Mouse (Mus musculus) myocyte (in vitro differentiated cells): ENCODE data around the gene Gfra4. TPM values are rescaled to one million over a fixed set of nuclear protein-coding genes. Genes with fewer than 3 reads are reported as not detected.

ENCODE experiments used
- H3K27me3 ChIP-seq: one replicate; pipeline ENCODE4 v1.6.1; 2011; ENCODE audit not compliant: control insufficient read depth, insufficient read depth, insufficient read length
- H3K36me3 ChIP-seq: one replicate; pipeline ENCODE4 v1.6.1; 2011; ENCODE audit not compliant: control insufficient read depth, insufficient read depth
- H3K4me2 ChIP-seq: one replicate; pipeline ENCODE4 v1.6.1; 2011; ENCODE audit warnings: low read depth, control low read depth
- H3K4me3 ChIP-seq: one replicate; pipeline ENCODE4 v1.5.1; 2011; ENCODE audit warnings: mild to moderate bottlenecking, control low read depth, moderate library complexity
- H3K79me2 ChIP-seq: one replicate; pipeline ENCODE4 v1.6.1; 2011; ENCODE audit not compliant: control insufficient read depth, insufficient read depth
- H3ac ChIP-seq: one replicate; pipeline ENCODE4 v1.6.1; 2011; ENCODE audit not compliant: control insufficient read depth, insufficient read length
- CEBPB ChIP-seq: IDR thresholded peaks from 2 replicates; pipeline ENCODE4 v1.6.1; 2011; ENCODE audit warnings: mild to moderate bottlenecking, moderate library complexity; ENCODE audit not compliant: poor library complexity, insufficient read depth, severe bottlenecking
- E2F4 ChIP-seq: IDR thresholded peaks from one replicate; pipeline ENCODE4 v1.6.1; 2011; ENCODE audit warnings: mild to moderate bottlenecking, control low read depth, moderate library complexity; ENCODE audit not compliant: insufficient read depth
- MAX ChIP-seq: IDR thresholded peaks from one replicate; pipeline ENCODE4 v1.6.1; 2011; ENCODE audit warnings: low read depth, mild to moderate bottlenecking, control low read depth
- MYOD1 ChIP-seq, 3 experiments: IDR thresholded peaks; one replicate each; pipeline ENCODE4 v1.6.1; 2011; ENCODE audit warnings: control low read depth in 2 of 3, low read depth in 2 of 3, mild to moderate bottlenecking in 2 of 3, moderate library complexity in 1 of 3; ENCODE audit not compliant: insufficient read length in 2 of 3, control insufficient read depth in 1 of 3
- MYOG ChIP-seq, 3 experiments: IDR thresholded peaks; one replicate each; pipeline ENCODE4 v1.6.1; 2011; ENCODE audit warnings: control low read depth in 2 of 3, low read depth in 2 of 3, mild to moderate bottlenecking in 2 of 3; ENCODE audit not compliant: insufficient read length in 2 of 3, control insufficient read depth in 1 of 3, insufficient read depth in 1 of 3
- POLR2A ChIP-seq: IDR thresholded peaks from one replicate; pipeline ENCODE4 v1.6.1; 2011; ENCODE audit warnings: low read depth, mild to moderate bottlenecking, control low read depth, moderate library complexity; ENCODE audit not compliant: insufficient read length
- POLR2AphosphoS2 ChIP-seq: IDR thresholded peaks from one replicate; pipeline ENCODE4 v1.6.1; 2011; ENCODE audit warnings: low read depth, control low read depth; ENCODE audit not compliant: insufficient read length
- REST ChIP-seq: IDR thresholded peaks from one replicate; pipeline ENCODE4 v1.6.1; 2011; ENCODE audit warnings: mild to moderate bottlenecking, control low read depth, moderate library complexity; ENCODE audit not compliant: insufficient read depth, insufficient read length
- SRF ChIP-seq: IDR thresholded peaks from one replicate; pipeline ENCODE4 v1.6.1; 2011; ENCODE audit warnings: low read depth; ENCODE audit not compliant: control insufficient read depth, insufficient read length
- TCF12 ChIP-seq: IDR thresholded peaks from one replicate; pipeline ENCODE4 v1.6.1; 2011; ENCODE audit warnings: mild to moderate bottlenecking, control low read depth; ENCODE audit not compliant: poor library complexity, insufficient read depth, severe bottlenecking
- TCF3 ChIP-seq: IDR thresholded peaks from one replicate; pipeline ENCODE4 v1.6.1; 2011; ENCODE audit warnings: low read depth, control low read depth; ENCODE audit not compliant: insufficient read length
- USF1 ChIP-seq: IDR thresholded peaks from one replicate; pipeline ENCODE4 v1.6.1; 2011; ENCODE audit warnings: low read depth, mild to moderate bottlenecking, control low read depth, moderate library complexity
- polyA plus RNA-seq: library from polyadenylated mRNA; unstranded; fragments of >200 nt; fragmentation: generic; extraction: Trizol; gene quantifications from one replicate; pipeline ENCODE4 v1.2.1, GENCODE M21; 2012; ENCODE audit warnings: missing spikeins

The Gfra4 gene
- polyA plus RNA-seq, 1 experiment = 2.2 TPM

- H3K27me3 ChIP-seq = peaks cover 29% of the 10 kb centered on the region
- TF ChIP-seq MAX (no peak), MYOD1 (IDR thresholded peaks at IDR 0.05; ENCODE audit: control insufficient read depth in 1 of 3, insufficient read length in 2 of 3, low read depth in 2 of 3) (no peak), POLR2AphosphoS2 (no peak), POLR2A (no peak), SRF (no peak), MYOG (IDR thresholded peaks at IDR 0.05; ENCODE audit: control insufficient read depth in 1 of 3, insufficient read depth in 1 of 3, insufficient read length in 2 of 3, low read depth in 2 of 3) (no peak)
Observed at GRCm38 (mm10) chr2:131058672-131059071, 15.8 kb upstream of the Gfra4 start.

DNA sequence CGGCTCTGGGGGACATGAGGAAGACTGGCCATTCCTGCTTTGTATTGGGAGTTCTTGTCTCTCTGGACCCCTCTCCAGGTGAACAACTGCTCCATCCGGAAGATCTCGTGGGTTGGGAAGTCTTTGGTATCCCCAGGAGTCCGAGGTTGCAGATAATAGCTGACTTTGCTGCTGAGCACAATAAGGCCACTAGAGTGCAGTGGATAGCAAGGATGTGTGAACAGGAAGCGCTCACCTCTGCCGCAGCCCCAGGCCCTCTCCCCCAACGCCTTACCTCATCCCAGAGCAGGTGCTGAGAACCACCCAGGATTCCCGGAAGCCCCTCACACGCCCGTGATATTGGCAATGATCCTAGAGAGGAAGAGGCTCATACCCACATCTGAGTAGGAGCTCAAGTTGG, 13.3 kb upstream of the Gfra4 start:
- Histone ChIP-seq H3K4me3 (no peak overlapping the region), H3K27me3 (peaks cover 43% of the 10 kb centered on the region), H3K4me2 (peak overlapping the region; percentile 64), H3K79me2 (no peaks in the 10 kb centered on the region), H3K36me3 (no peaks in the 10 kb centered on the region), H3ac (no peak overlapping the region)
- no peak for TF ChIP-seq MYOD1 (IDR thresholded peaks at IDR 0.05; ENCODE audit: control insufficient read depth in 1 of 3, insufficient read length in 2 of 3, low read depth in 2 of 3)
- TF ChIP-seq E2F4 = no peak
- TF ChIP-seq USF1 = no peak
- no peak for TF ChIP-seq TCF12
- no peak for TF ChIP-seq SRF
- TF ChIP-seq POLR2A = no peak
- no peak for TF ChIP-seq MYOG (IDR thresholded peaks at IDR 0.05; ENCODE audit: control insufficient read depth in 1 of 3, insufficient read depth in 1 of 3, insufficient read length in 2 of 3, low read depth in 2 of 3)
- TF ChIP-seq TCF3 = no peak
- no peak for TF ChIP-seq CEBPB
- no peak for TF ChIP-seq REST
- TF ChIP-seq POLR2AphosphoS2 = no peak
- TF ChIP-seq MAX = no peak

More at GRCm38 (mm10) chr2:131058672-131059071, 15.8 kb upstream of the Gfra4 start:
- no peak overlapping the region for H3K4me2 ChIP-seq
- no peaks in the 10 kb centered on the region for H3K79me2 ChIP-seq
- no peak overlapping the region for H3ac ChIP-seq
- no peak overlapping the region for H3K4me3 ChIP-seq
- no peaks in the 10 kb centered on the region for H3K36me3 ChIP-seq

DNA sequence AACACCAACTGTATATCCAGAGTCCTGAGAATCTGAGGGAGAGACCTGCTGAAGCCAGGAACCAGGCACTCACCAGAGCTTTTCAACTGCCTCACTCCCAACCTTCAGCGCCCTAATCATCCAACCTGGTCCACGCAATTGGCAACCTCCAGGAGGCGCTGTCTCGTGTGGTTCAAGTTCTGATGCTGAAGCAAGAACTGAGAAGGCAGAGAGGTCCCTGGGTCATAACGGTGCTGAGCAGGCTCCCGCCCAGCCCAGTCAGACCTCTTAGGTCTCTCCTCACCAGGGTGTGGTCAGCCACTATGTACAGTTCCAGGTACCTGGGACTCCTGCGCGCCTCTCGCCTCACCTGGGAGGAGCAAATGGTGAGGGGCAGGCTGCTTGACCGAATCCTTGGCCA, 12.7 kb upstream of the Gfra4 start:
- H3ac ChIP-seq = no peak overlapping the region
- peak overlapping the region; percentile 64 for H3K4me2 ChIP-seq
- TF ChIP-seq MYOD1 (IDR thresholded peaks at IDR 0.05; ENCODE audit: control insufficient read depth in 1 of 3, insufficient read length in 2 of 3, low read depth in 2 of 3) (no peak), E2F4 (no peak), REST (no peak), USF1 (no peak), POLR2AphosphoS2 (no peak), SRF (no peak), TCF12 (no peak), CEBPB (no peak), MYOG (IDR thresholded peaks at IDR 0.05; ENCODE audit: control insufficient read depth in 1 of 3, insufficient read depth in 1 of 3, insufficient read length in 2 of 3, low read depth in 2 of 3) (no peak), TCF3 (no peak), POLR2A (no peak), MAX (no peak)
- H3K4me3 ChIP-seq = no peak overlapping the region
- no peaks in the 10 kb centered on the region for H3K79me2 ChIP-seq
- H3K27me3 ChIP-seq = peaks cover 45% of the 10 kb centered on the region
- no peaks in the 10 kb centered on the region for H3K36me3 ChIP-seq

GRCm38 (mm10) chr2:131054646-131055264, 11.9 kb upstream of the Gfra4 start:
- H3ac ChIP-seq = no peak overlapping the region
- TF ChIP-seq MAX (no peak), USF1 (no peak), POLR2A (no peak), MYOG (IDR thresholded peaks at IDR 0.05; ENCODE audit: control insufficient read depth in 1 of 3, insufficient read depth in 1 of 3, insufficient read length in 2 of 3, low read depth in 2 of 3) (no peak), MYOD1 (IDR thresholded peaks at IDR 0.05; ENCODE audit: control insufficient read depth in 1 of 3, insufficient read length in 2 of 3, low read depth in 2 of 3) (no peak)
- H3K36me3 ChIP-seq = no peaks in the 10 kb centered on the region
- no peaks in the 10 kb centered on the region for H3K79me2 ChIP-seq
- H3K27me3 ChIP-seq = peaks cover 45% of the 10 kb centered on the region
- no peak overlapping the region for H3K4me3 ChIP-seq
- H3K4me2 ChIP-seq = no peak overlapping the region
